Mouse (Mus musculus) heart, adult 2 months (tissue): Measurements from ENCODE around the gene Pmpca.
A peak's percentile ranks its signal among the peaks of the same experiment; 100 is the strongest.

Experiments
- CTCF ChIP-seq: fragments of 200-600 bp; IDR thresholded peaks from 2 replicates; pipeline ENCODE4 v1.8.1; 2022; ENCODE audit warnings: antibody characterized with exemption, mild to moderate bottlenecking, moderate library complexity
- EP300 ChIP-seq: fragments of 200-500 bp; IDR thresholded peaks from 2 replicates; pipeline ENCODE4 v1.6.1; 2011; ENCODE audit warnings: low read depth, low read length, control low read depth; ENCODE audit not compliant: insufficient read depth
- POLR2A ChIP-seq: fragments of 200-500 bp; IDR thresholded peaks from 2 replicates; pipeline ENCODE4 v1.6.1; 2011; ENCODE audit warnings: mild to moderate bottlenecking, low read depth, low read length, control low read depth; ENCODE audit not compliant: insufficient read depth

- TF ChIP-seq POLR2A (peak; percentile 79), CTCF (no peak), EP300 (0 out of 2 replicates have a peak, but pooled peaks have one; percentile 4)
These were observed at the start of gene Pmpca, which contains the start of gene Entr1 for GRCm38 (mm10) chr2:26389154-26389690.
